Mouse (Mus musculus): ENCODE data around the gene Gm12800. TPM values are rescaled to one million over a fixed set of nuclear protein-coding genes. Genes with fewer than 3 reads are reported as not detected.
"Not testable (repeated sequence)": the region's sequence is repeated elsewhere in the genome, so short reads cannot be mapped to it uniquely, and the experiment has no call there.

Gene Gm12800
- polyA plus RNA-seq (2014; fragmentation: Nextera tagmentation; extraction: Ambion mirVana) = not detected in 2 replicates

- H3K36me3 ChIP-seq (ENCODE audit: control insufficient read depth, insufficient read depth, low read length); H3K4me1 ChIP-seq (replicated peaks; ENCODE audit: control insufficient read depth, insufficient read depth, low read length); H3K4me3 ChIP-seq (ENCODE audit: low read depth, low read length); ATAC-seq (replicated peaks; ENCODE audit: low FRiP score); H3K4me2 ChIP-seq (ENCODE audit: low read depth, low read length, severe bottlenecking); H3K9me3 ChIP-seq (ENCODE audit: control insufficient read depth, low read length); DNase-seq (ENCODE audit: low spot score); H3K27me3 ChIP-seq (ENCODE audit: control insufficient read depth, insufficient read depth, low read length); H3K27ac ChIP-seq (ENCODE audit: low read depth, low read length); H3K9ac ChIP-seq (ENCODE audit: low read length): not testable (repeated sequence)
- 98% methylated on average over 2 of the region's 2 CpGs for WGBS
Measured at GRCm38 (mm10) chr4:101908821-101909220, at the start of gene Gm12800. Gm12800 (plus strand) TSS chr4:101909121.

GRCm38 (mm10) chr4:101860873-101861272 lies 48.0 kb upstream of the Gm12800 start:
- WGBS = 47% methylated on average over 6 of the region's 6 CpGs
- Histone ChIP-seq H3K27ac (ENCODE audit: low read depth, low read length) (no peak overlapping the region), H3K4me2 (ENCODE audit: low read depth, low read length, severe bottlenecking) (no peak overlapping the region), H3K4me3 (ENCODE audit: low read depth, low read length) (no peak overlapping the region), H3K9ac (ENCODE audit: low read length) (no peak overlapping the region), H3K4me1 (replicated peaks; ENCODE audit: control insufficient read depth, insufficient read depth, low read length) (no peaks in the 10 kb centered on the region), H3K9me3 (ENCODE audit: control insufficient read depth, low read length) (no peaks in the 10 kb centered on the region), H3K36me3 (ENCODE audit: control insufficient read depth, insufficient read depth, low read length) (no peaks in the 10 kb centered on the region), H3K27me3 (ENCODE audit: control insufficient read depth, insufficient read depth, low read length) (no peaks in the 10 kb centered on the region)
- ATAC-seq (replicated peaks; ENCODE audit: low FRiP score) (no peak), DNase-seq (ENCODE audit: low spot score) (no peak)

GRCm38 (mm10) chr4:101862289-101862688 lies 46.6 kb upstream of the Gm12800 start:
- no peak for DNase-seq (ENCODE audit: low spot score)
- ATAC-seq (replicated peaks; ENCODE audit: low FRiP score) = no peak

GRCm38 (mm10) chr4:101872031-101872430 lies 36.9 kb upstream of the Gm12800 start:
- not testable (repeated sequence) for DNase-seq (ENCODE audit: low spot score); H3K27me3 ChIP-seq (ENCODE audit: control insufficient read depth, insufficient read depth, low read length); H3K9ac ChIP-seq (ENCODE audit: low read length); H3K27ac ChIP-seq (ENCODE audit: low read depth, low read length); H3K4me2 ChIP-seq (ENCODE audit: low read depth, low read length, severe bottlenecking); H3K9me3 ChIP-seq (ENCODE audit: control insufficient read depth, low read length); ATAC-seq (replicated peaks; ENCODE audit: low FRiP score); H3K36me3 ChIP-seq (ENCODE audit: control insufficient read depth, insufficient read depth, low read length); H3K4me3 ChIP-seq (ENCODE audit: low read depth, low read length); H3K4me1 ChIP-seq (replicated peaks; ENCODE audit: control insufficient read depth, insufficient read depth, low read length)
- WGBS = 76% methylated on average over 2 of the region's 2 CpGs

More at GRCm38 (mm10) chr4:101862289-101862688, 46.6 kb upstream of the Gm12800 start:
- Histone ChIP-seq H3K9ac (ENCODE audit: low read length) (no peak overlapping the region), H3K4me1 (replicated peaks; ENCODE audit: control insufficient read depth, insufficient read depth, low read length) (no peaks in the 10 kb centered on the region), H3K36me3 (ENCODE audit: control insufficient read depth, insufficient read depth, low read length) (no peaks in the 10 kb centered on the region), H3K9me3 (ENCODE audit: control insufficient read depth, low read length) (no peaks in the 10 kb centered on the region), H3K27me3 (ENCODE audit: control insufficient read depth, insufficient read depth, low read length) (no peaks in the 10 kb centered on the region), H3K4me3 (ENCODE audit: low read depth, low read length) (no peak overlapping the region), H3K4me2 (ENCODE audit: low read depth, low read length, severe bottlenecking) (no peak overlapping the region), H3K27ac (ENCODE audit: low read depth, low read length) (no peak overlapping the region)
- 91% methylated on average over 4 of the region's 6 CpGs for WGBS

GRCm38 (mm10) chr4:101875687-101876086 lies 33.2 kb upstream of the Gm12800 start:
- not testable (repeated sequence) for H3K4me1 ChIP-seq (replicated peaks; ENCODE audit: control insufficient read depth, insufficient read depth, low read length); H3K9ac ChIP-seq (ENCODE audit: low read length); H3K27ac ChIP-seq (ENCODE audit: low read depth, low read length); H3K4me3 ChIP-seq (ENCODE audit: low read depth, low read length); H3K4me2 ChIP-seq (ENCODE audit: low read depth, low read length, severe bottlenecking); H3K27me3 ChIP-seq (ENCODE audit: control insufficient read depth, insufficient read depth, low read length); H3K9me3 ChIP-seq (ENCODE audit: control insufficient read depth, low read length); ATAC-seq (replicated peaks; ENCODE audit: low FRiP score); H3K36me3 ChIP-seq (ENCODE audit: control insufficient read depth, insufficient read depth, low read length); DNase-seq (ENCODE audit: low spot score)
- WGBS = 91% methylated on average over 15 of the region's 15 CpGs

- Histone ChIP-seq H3K9me3 (ENCODE audit: control insufficient read depth, low read length) (no peaks in the 10 kb centered on the region), H3K36me3 (ENCODE audit: control insufficient read depth, insufficient read depth, low read length) (no peaks in the 10 kb centered on the region), H3K9ac (ENCODE audit: low read length) (no peak overlapping the region), H3K4me1 (replicated peaks; ENCODE audit: control insufficient read depth, insufficient read depth, low read length) (no peaks in the 10 kb centered on the region), H3K4me3 (ENCODE audit: low read depth, low read length) (no peak overlapping the region), H3K4me2 (ENCODE audit: low read depth, low read length, severe bottlenecking) (no peak overlapping the region), H3K27me3 (ENCODE audit: control insufficient read depth, insufficient read depth, low read length) (no peaks in the 10 kb centered on the region), H3K27ac (ENCODE audit: low read depth, low read length) (no peak overlapping the region)
- no peak for DNase-seq (ENCODE audit: low spot score)
- 46% methylated on average over 3 of the region's 3 CpGs for WGBS
- ATAC-seq (replicated peaks; ENCODE audit: low FRiP score) = no peak
Measured at GRCm38 (mm10) chr4:101883641-101884040, 25.3 kb upstream of the Gm12800 start.

- no peak overlapping the region for H3K4me3 ChIP-seq (ENCODE audit: low read depth, low read length)
- H3K4me2 ChIP-seq (ENCODE audit: low read depth, low read length, severe bottlenecking) = no peak overlapping the region
- DNase-seq (ENCODE audit: low spot score) (no peak), ATAC-seq (replicated peaks; ENCODE audit: low FRiP score) (no peak)
- no peaks in the 10 kb centered on the region for H3K36me3 ChIP-seq (ENCODE audit: control insufficient read depth, insufficient read depth, low read length)
- no peak overlapping the region for H3K9ac ChIP-seq (ENCODE audit: low read length)
- no peak overlapping the region for H3K27ac ChIP-seq (ENCODE audit: low read depth, low read length)
- no peaks in the 10 kb centered on the region for H3K27me3 ChIP-seq (ENCODE audit: control insufficient read depth, insufficient read depth, low read length)
- no peaks in the 10 kb centered on the region for H3K4me1 ChIP-seq (replicated peaks; ENCODE audit: control insufficient read depth, insufficient read depth, low read length)
- H3K9me3 ChIP-seq (ENCODE audit: control insufficient read depth, low read length) = no peaks in the 10 kb centered on the region
Measured at GRCm38 (mm10) chr4:101889377-101889776, 19.5 kb upstream of the Gm12800 start.

- H3K36me3 ChIP-seq (ENCODE audit: control insufficient read depth, insufficient read depth, low read length) = no peaks in the 10 kb centered on the region
- no peaks in the 10 kb centered on the region for H3K9me3 ChIP-seq (ENCODE audit: control insufficient read depth, low read length)
- H3K9ac ChIP-seq (ENCODE audit: low read length) = no peak within 1 kb of the TSS
- no peaks in the 10 kb centered on the region for H3K4me1 ChIP-seq (replicated peaks; ENCODE audit: control insufficient read depth, insufficient read depth, low read length)
- no peak within 1 kb of the TSS for H3K27ac ChIP-seq (ENCODE audit: low read depth, low read length)
- H3K27me3 ChIP-seq (ENCODE audit: control insufficient read depth, insufficient read depth, low read length) = no peaks in the 10 kb centered on the region
- no peak within 1 kb of the TSS for H3K4me2 ChIP-seq (ENCODE audit: low read depth, low read length, severe bottlenecking)
- no peak for ATAC-seq (replicated peaks; ENCODE audit: low FRiP score)
- WGBS = 79% methylated on average over 7 of the region's 7 CpGs
- H3K4me3 ChIP-seq (ENCODE audit: low read depth, low read length) = no peak within 1 kb of the TSS
- DNase-seq (ENCODE audit: low spot score) = no peak
Measured at GRCm38 (mm10) chr4:101893656-101894420, 15.1 kb upstream of the Gm12800 start, which contains the start of gene C130073F10Rik. C130073F10Rik (minus strand) TSS chr4:101893789.

GRCm38 (mm10) chr4:101940107-101940506 lies 31.2 kb downstream of the Gm12800 start, which contains the start of gene Gm12794:
Gm12794 (plus strand) TSS chr4:101940407.
- not testable (repeated sequence) for DNase-seq (ENCODE audit: low spot score); H3K9ac ChIP-seq (ENCODE audit: low read length); H3K36me3 ChIP-seq (ENCODE audit: control insufficient read depth, insufficient read depth, low read length); H3K4me3 ChIP-seq (ENCODE audit: low read depth, low read length); H3K4me2 ChIP-seq (ENCODE audit: low read depth, low read length, severe bottlenecking); H3K9me3 ChIP-seq (ENCODE audit: control insufficient read depth, low read length); H3K27ac ChIP-seq (ENCODE audit: low read depth, low read length); ATAC-seq (replicated peaks; ENCODE audit: low FRiP score); H3K4me1 ChIP-seq (replicated peaks; ENCODE audit: control insufficient read depth, insufficient read depth, low read length); H3K27me3 ChIP-seq (ENCODE audit: control insufficient read depth, insufficient read depth, low read length)
- 86% methylated on average over 1 of the region's 2 CpGs for WGBS

Data from forebrain, embryonic 11.5 days (tissue).